Mouse (Mus musculus): Measurements from ENCODE around the gene Foxp1.

The Foxp1 gene

DNA sequence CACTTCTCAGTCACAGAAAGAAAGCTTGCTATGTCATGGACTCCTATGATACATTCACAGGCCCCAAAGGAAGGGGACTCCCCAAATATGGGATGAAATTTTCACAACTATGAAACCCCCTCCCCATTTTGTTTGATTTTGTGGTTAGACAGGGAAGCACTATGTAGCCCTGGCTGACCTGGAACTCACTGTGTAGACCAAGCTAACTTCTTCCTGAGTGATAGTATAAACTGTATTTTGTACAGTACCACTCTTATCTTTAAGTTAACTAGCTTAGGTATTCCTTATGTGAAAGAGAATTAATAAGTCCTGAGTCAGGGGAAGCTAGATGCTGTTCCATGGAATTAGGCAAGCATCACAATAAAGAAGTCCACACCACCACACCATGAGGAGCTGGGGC is 470.8 kb downstream of the Foxp1 start:
- no peak for TF ChIP-seq GATA4 (IDR thresholded peaks at IDR 0.05; ENCODE audit: insufficient replicate concordance, low read length)

DNA sequence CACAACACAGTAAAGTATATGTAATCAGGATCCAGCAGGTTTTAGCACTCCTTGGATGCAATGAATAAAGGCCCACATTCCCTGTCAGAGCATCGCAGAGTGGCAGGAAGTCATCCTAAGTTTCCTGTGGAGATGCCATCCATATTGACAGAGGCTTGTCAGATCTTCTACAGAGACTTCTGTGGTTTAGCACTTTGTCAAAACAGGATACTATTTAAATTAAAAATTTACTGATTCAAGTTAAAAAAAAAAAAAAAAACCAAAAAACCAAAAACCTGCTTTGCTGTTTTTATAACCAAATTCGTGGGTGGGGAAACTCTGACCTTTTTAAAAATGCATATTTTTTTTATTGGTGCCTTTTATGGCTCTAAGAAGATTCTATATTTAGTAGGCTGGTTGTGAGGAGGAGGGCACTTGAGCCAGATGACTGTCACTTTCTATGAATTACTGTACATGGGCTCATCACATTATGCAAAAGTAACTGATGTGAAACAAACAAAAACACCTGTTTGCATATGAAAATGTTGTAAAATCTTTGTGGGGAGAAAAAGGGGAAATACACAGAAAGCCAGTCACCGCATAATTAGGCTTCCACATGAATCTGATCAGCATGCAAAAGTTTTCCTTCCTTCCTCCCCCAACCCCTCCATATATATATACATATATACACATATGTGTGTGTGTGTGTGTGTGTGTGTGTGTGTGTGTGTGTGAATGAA is 472.1 kb downstream of the Foxp1 start:
- no peak for TF ChIP-seq GATA4 (IDR thresholded peaks at IDR 0.05; ENCODE audit: insufficient replicate concordance, low read length)

DNA sequence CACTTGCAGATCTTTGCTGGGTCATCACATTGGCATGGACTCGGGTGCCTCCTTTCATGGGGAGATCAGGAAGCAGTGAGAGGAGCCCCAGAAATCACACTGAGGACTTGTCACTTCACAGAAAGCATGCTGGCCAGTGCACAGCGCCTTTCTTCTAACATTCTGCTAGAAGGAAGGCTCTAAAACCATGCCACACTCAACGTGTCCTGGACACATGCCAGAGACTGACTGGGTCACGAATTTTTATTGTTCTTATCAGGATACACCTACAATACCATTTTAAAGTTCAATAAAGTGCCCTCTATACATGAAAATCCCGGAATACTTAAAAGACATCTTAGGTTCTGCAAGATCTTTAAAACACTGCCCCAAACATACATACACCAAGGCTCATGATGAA is 475.2 kb downstream of the Foxp1 start:
- no peak for TF ChIP-seq GATA4 (IDR thresholded peaks at IDR 0.05; ENCODE audit: insufficient replicate concordance, low read length)

DNA sequence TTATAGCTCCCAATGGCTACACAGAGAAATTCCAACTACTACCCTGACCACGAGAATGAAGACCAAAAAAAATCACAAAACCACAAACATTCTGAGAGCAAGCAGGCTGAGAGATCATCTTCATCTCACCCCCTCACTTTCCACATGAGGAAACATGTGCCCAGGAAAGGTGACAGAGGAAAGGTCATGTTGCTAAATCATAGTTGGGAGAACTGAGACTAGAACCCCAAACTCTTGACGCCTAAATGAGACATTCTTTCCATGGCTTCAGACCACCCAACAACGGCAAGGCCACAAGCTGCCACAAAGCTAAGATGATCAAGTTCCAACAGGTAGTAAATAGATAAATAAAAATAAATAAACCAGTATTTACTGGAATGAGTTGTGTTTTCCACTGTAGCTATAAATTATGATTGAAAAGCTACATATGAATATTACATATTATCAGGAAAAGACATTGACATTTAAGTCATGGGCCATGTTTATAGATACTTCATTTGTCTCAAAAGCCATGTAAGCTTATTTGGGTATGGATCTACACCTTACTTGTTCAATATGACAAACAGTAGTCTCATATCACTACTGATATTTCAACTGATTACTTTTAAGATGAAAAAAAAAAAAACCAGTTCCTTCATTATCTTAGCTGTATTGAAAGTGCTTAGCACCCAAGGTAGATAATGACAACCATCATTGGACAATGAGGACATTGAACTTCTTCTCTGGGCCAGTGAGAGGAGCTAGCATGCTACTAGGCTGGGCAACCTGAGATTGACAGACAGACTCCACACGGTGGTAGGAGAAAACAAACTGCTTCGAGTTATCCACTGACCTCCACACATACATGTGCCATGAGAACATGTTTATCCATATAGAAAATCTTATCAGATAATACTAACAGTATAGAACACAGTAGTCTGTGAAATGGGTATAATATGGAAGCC is 476.4 kb downstream of the Foxp1 start:
- TF ChIP-seq GATA4 (IDR thresholded peaks at IDR 0.05; ENCODE audit: insufficient replicate concordance, low read length) = no peak

DNA sequence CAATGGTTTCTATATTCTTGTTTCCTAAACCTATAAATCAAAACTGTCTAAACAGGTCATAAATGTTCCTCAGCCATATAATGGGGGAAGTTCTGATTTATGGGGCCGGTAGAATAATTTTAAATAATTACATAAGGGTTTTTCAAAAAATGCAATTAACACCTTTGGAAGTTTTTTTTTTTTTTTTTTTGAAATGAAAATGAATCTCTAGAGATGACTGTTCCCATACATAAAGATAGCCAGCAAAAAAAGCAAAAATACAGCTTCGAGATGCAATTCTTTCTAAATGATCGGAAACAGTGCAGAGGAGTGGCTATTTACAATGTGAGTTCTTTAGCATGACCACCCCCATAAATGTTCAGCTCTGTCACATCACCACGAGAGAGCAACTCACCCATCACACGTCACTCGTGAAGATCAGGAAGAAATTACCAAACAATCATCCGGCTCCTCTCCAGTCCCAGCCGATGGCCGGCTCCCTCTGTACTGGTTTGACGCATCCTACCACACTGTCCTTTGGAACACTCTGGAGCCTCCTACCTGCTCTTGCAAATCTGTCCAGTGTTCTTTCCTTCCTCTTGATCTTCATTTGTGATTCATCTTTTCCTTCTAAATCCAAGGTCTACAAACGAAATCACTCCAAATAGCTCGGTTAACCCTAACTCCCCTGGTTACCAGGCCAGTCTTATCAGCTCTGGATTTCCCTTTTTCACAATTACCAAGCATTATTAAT is 478.4 kb downstream of the Foxp1 start:
- no peak for TF ChIP-seq GATA4 (IDR thresholded peaks at IDR 0.05; ENCODE audit: insufficient replicate concordance, low read length)

DNA sequence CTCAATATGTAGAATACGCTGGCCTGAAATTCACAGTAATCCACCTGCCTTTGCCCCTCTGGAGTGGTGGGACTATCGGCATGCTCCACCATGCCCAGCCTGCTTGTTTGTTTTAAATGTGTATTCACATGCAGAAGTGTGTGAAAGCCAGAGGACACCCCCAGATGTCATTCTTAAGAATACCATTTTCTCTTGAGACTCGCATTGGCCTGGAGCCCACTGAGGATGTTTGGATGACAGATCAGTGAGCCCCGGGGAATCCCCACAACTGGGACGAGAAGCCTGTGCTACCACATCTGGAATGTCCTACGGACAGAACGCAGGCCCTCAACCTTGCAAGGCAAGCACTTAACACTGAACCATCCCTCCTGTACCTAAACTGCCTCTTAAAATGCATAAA is 479.3 kb downstream of the Foxp1 start:
- TF ChIP-seq GATA4 (IDR thresholded peaks at IDR 0.05; ENCODE audit: insufficient replicate concordance, low read length) = no peak

DNA sequence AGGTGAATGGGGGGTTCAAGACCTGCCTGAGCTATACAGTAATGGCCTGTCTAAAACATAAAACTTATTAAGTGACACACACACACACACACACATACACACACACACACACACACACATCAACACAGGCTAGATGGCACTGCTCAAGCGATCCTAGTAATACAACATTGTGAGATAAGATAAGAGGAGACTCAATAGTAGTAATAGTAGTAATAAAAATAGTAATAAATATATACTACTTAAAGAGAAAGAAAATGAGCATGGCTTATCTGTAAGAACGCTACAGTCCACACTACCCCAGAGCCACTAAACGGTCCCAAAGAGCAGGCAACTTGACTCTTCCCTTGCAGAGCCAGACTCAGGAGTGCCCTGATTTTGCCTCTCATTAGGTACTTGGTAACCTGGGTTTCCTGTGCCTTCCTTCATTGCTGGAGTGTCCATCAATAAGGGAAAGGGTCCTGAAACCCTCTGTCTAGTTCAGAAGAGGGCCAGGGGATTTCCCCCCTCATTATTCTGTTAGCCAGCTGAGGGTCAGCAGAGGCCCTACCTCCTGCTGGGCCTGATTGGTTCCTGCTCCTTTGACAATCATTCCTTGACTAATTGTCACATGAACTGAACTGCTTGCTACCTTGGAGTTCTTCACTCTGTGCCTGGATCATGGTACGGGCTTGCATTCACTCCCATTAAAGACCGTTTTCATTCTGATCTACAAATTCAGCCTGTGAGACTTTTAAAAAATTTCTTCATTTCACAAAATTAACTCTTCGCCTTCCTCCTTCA is 480.2 kb downstream of the Foxp1 start:
- no peak for TF ChIP-seq GATA4 (IDR thresholded peaks at IDR 0.05; ENCODE audit: insufficient replicate concordance, low read length)

DNA sequence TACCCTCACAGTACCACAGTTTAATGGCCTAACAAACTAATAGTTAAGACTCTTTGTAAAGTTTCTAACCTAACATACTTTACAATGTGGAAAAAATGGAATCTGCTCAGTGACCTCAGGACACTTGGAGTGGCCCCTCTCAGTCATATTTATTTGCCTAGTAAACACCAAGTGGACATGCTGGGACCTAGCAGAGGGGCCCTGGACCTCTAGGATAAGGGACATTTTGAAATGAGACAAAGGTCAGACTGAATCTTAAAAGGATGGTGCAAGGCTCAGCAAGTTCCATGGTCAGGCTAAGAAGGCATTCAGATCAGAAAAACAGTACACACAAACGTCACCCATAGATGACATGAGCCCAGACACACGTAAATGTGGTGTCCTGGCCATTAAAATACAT is 483.5 kb downstream of the Foxp1 start:
- TF ChIP-seq GATA4 (IDR thresholded peaks at IDR 0.05; ENCODE audit: insufficient replicate concordance, low read length) = no peak

DNA sequence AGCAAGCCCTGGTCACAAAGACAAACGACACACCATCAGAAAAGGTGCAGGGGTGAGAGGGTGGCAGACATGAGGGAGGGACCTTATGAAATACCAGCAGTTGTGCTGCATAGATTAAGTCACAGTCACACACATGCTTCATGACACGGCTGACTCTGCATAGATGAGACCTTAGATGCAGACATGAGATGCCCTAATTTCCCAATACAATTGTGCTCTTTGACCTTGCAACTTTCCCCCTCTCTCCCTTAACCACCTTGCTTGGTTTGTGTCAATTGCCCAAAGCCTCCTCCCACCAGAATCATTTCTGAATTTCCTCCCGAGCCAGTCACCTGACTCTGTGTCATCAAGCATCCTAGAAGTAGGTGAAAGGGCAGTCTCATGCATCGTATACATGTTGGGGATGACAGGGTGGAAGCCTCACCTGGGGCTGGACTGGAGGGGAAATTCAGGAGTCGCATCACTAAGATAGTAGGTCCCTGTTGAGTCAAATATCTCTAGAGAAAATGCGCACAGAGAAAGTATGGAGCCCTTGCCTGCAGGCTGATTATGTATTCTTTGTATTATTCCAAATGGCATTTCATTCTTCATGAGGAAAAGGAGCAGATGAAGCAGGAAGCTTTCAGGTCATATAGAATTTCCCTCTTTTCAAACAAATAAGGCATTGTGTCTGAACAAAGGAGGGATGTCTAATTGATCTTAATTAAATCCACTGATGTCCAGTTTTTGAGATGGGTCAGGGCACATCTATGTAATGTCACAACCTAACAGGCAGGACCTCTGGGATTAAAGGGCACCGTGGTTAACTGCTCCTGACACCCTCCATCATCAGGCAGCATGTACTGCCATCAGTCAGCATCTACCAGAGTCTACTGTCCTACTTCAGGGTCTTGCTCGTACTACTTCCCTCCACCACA is 486.8 kb downstream of the Foxp1 start:
- TF ChIP-seq GATA4 (IDR thresholded peaks at IDR 0.05; ENCODE audit: insufficient replicate concordance, low read length) = no peak

DNA sequence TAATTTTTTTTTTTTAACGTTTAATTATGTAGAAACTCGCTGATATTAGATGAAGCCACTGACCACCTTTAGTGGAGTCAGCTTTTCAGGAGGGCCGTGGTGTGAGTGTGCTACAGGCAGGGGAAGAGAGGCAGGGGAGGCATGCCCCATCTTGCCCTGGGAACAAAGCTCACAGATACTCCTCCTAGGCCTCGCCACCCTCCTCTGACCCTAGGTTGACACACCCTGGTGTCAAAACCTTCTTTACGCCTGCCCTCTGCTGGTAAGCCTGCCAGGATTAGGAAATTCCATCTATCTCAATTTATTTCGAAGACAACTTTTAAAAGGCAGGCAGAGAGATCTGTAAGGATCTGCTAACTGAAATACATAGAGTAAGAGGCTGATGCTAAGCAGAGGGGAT is 489.5 kb downstream of the Foxp1 start:
- no peak for TF ChIP-seq GATA4 (IDR thresholded peaks at IDR 0.05; ENCODE audit: insufficient replicate concordance, low read length)

DNA sequence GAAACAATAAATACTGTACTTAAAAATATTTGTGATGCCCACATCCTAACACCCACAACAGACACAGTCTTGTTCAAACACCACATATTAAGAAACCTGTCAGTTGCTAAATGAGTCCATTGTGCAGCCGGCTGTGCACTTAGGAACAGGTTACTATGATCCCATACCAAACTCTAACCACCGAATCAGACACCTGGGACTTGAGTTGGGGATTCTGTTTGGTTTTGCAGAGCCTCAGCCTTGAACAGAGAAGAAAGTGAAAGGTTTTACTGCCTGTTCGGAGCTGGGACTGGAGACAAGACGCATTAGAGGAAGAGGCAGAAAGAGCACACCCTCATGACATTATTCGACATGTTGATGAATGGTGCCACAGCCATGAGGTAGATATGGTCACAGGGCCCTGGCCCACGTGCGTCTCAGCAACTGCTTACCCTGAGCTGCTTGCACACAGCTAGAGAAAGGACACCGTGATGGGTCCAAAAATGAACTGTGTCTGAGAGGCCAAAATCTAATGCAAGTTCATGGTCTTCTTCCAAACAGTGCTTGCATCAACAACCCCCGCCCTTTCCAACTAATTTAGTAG is 491.1 kb downstream of the Foxp1 start:
- TF ChIP-seq GATA4 (IDR thresholded peaks at IDR 0.05; ENCODE audit: insufficient replicate concordance, low read length) = no peak

DNA sequence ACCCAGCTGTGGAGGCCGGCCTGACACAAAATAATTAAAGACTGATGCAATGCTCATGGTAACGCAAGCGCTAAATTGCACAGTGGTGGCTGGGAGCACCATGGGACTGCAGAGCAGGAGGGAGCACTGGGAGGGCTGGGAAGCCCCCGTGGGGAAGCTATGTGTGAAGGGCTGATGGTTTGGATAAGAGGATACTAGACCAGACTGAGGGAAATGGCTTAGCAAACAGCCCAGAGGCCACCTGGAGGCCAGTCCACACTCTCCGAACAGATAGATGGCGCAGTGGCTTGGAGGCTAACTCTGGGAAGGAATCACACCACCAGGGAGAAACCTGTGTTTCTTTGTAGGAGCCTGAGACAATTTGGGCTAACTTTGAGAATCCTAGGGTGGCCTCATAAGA is 492.3 kb downstream of the Foxp1 start:
- no peak for TF ChIP-seq GATA4 (IDR thresholded peaks at IDR 0.05; ENCODE audit: insufficient replicate concordance, low read length)

DNA sequence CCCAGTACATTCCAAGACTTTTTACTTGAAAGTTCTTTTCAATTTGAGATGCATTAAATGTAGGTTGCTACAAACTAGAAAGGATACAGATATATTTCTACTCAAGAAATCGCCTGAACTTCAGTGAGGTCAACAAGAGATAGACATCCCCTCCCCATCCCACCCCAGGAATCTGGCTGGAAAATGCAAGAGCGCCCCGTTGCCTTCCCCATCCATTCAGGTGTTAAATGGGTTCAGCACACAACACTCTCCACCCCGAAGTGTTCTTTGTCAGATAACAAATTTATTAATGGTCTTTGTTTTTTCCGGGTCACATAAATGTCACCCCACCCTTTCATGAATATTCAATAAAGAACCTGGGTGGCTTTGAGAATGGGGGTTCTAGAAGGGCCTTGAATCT is 493.1 kb downstream of the Foxp1 start:
- TF ChIP-seq GATA4 (IDR thresholded peaks at IDR 0.05; ENCODE audit: insufficient replicate concordance, low read length) = no peak

DNA sequence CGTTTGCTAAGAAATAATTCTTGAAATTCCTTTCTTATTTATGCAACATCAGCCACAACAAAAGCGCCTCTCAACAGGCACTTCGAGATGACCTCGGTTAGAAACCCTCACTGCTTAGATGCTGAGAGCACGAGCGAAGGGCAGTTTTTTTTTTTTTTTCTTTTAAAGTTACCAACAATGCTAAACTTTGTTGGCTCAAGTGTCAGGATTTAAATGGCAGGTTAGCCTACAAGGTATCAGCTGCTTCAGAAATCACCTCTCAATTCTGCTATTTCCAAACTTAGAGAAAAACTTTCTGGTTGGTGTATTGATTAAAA is 493.6 kb downstream of the Foxp1 start:
- TF ChIP-seq GATA4 (IDR thresholded peaks at IDR 0.05; ENCODE audit: insufficient replicate concordance, low read length) = no peak

All from liver, adult (tissue).